ENCODE assay signal across 11 mouse cellular contexts in the genomic region with DNA sequence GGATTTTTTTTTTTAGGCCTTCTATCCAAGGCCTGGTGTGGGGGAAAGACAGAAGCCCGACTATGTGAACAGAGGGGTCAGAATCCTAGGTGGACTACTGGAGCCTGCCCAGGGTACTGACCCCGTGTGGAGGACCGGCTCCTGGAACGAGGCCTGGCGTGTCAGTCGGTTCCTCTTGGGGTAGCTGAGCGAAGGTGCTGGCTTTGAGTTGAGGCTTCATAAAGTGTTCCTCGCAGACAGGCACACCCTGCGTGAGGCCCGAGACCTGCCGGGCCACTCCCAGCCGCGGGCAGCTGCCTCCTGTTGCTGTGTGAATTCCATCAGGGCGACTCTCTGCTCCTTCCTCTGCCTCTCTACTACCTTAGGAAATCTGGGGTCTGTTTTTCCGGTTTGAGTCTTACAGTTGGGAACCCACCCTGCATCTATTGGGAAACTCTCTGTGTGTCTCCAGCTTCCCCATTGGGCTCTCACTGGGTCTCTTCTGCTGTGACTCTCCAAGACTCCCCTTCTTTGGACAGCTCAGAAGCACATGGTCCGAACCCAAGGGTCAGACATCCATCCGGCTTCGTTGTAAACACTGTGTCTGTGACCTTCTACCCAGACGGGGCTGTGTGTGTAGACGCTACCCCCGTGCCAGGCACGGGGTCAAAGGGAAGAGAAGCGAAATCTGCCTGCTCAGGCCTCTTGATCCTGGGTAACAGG. TPM values are rescaled to one million over a fixed set of nuclear protein-coding genes. Genes with fewer than 3 reads are reported as not detected.
DNase-seq lines count a peak whose midpoint lies in the region; TF ChIP-seq lines count a peak whose summit lies in the region.
"Had no signal": no experiment of that assay in that cellular context is flagged by ENCODE, and none has a peak within 500 bp of the region (broad histone marks: within the 10 kb centered on the region; RNA-seq: fewer than 3 reads in every experiment).

No protein-coding gene starts in this region.

- peak overlapping the region; percentile 67 for H3K27ac ChIP-seq in bone marrow macrophage, adult 2 months (ENCODE audit: insufficient read depth, low read depth, low read length)
- no peak overlapping the region for H3K27ac ChIP-seq in left cerebral cortex, adult 2 months
- H3K27ac ChIP-seq: gastrocnemius, adult 2 months had no signal

- H3K4me3 ChIP-seq in bone marrow macrophage, adult 2 months (ENCODE audit: insufficient read depth, low read length), result no peak overlapping the region
- H3K4me3 ChIP-seq in left cerebral cortex, adult 2 months, result no peak overlapping the region
- H3K4me3 ChIP-seq: gastrocnemius, adult 2 months had no signal

- no peak for TF ChIP-seq POLR2A in bone marrow macrophage, adult 2 months (IDR thresholded peaks at IDR 0.05; ENCODE audit: borderline replicate concordance, low read depth, low read length)

- TF ChIP-seq CTCF in bone marrow macrophage, adult 2 months (IDR thresholded peaks at IDR 0.05; ENCODE audit: low read depth, low read length), result no peak
- no peak for TF ChIP-seq CTCF in left cerebral cortex, adult 2 months (IDR thresholded peaks at IDR 0.05)

- H3K4me1 ChIP-seq in bone marrow macrophage, adult 2 months (ENCODE audit: control insufficient read depth, insufficient read depth, low read length), result peaks cover 59% of the 10 kb centered on the region

- DNase-seq in adrenal gland, postnatal 14 days, result peak; percentile 16
- DNase-seq in adrenal gland, adult 8-10 months, result no peak
- peak; percentile 35 for DNase-seq in kidney, postnatal 10 days
- peak; percentile 16 for DNase-seq in lung, postnatal 14 days
- no peak for DNase-seq in gastrocnemius, postnatal 36 days
- no peak for DNase-seq in right cerebral cortex, adult 18-20 months
- no peak for DNase-seq in left cerebral cortex, adult 2 months (ENCODE audit: extremely low spot score in 1 of 2, low spot score in 2 of 2)
- DNase-seq: cerebellum, postnatal 25 days; gastrocnemius, adult 2 months; retina, postnatal 1 day had no signal

- intact Hi-C loops in gastrocnemius, postnatal 36 days (cut with DNase I), result no loop called here
- intact Hi-C loops in left cerebral cortex, adult 2 months (cut with DNase I), result no loop called here

RNA-seq across cellular contexts. Expression of a gene that starts 26.5 kb away (rescaled TPM):
- 1.3 and 2.3 TPM in 2 replicates for total RNA-seq in adrenal gland, postnatal 14 days (2021)
- total RNA-seq in adrenal gland, adult 8-10 months (2022), result 1 to 10 TPM; 1.4 to 3.3 (median 2.3) TPM
- 4.8 and 5.1 TPM in 2 replicates for polyA plus RNA-seq in bone marrow macrophage, adult 2 months (2012; ENCODE audit: insufficient read depth, insufficient read length, missing spikeins)
- total RNA-seq in gastrocnemius, postnatal 36 days (2021), result 10 to 100 TPM; 32.5 to 36.5 TPM
- total RNA-seq in left cerebral cortex, adult 2 months (2021), result 1 to 10 TPM; 1.5 TPM

RNA-seq across cellular contexts. Expression of a gene that starts 51.8 kb away (rescaled TPM):
- 115 and 132 TPM in 2 replicates for total RNA-seq in adrenal gland, postnatal 14 days (2021)
- 100 to 1,000 TPM; 122 to 173 (median 155) TPM for total RNA-seq in adrenal gland, adult 8-10 months (2022)
- polyA plus RNA-seq in bone marrow macrophage, adult 2 months (2012; ENCODE audit: insufficient read depth, insufficient read length, missing spikeins), result 35.4 and 41.1 TPM in 2 replicates
- total RNA-seq in gastrocnemius, postnatal 36 days (2021), result 10 to 100 TPM; 51.9 to 54.1 TPM
- 10 to 100 TPM; 11.6 to 16.0 TPM for total RNA-seq in left cerebral cortex, adult 2 months (2021)

RNA-seq across cellular contexts. Expression of a gene that starts 58.5 kb away (rescaled TPM):
- total RNA-seq in adrenal gland, postnatal 14 days (2021), result 0.30 and 0.48 TPM in 2 replicates
- total RNA-seq in adrenal gland, adult 8-10 months (2022), result 1 to 10 TPM in 2 of 4 experiments, under 1 TPM in 2; 0.45 to 3.3 (median 1.3) TPM
- 0.43 TPM in 1 of 2 replicates, not detected in the other for polyA plus RNA-seq in bone marrow macrophage, adult 2 months (2012; ENCODE audit: insufficient read depth, insufficient read length, missing spikeins)
- under 1 TPM in 1 of 2 experiments, not detected in 1; 0.10 TPM for total RNA-seq in gastrocnemius, postnatal 36 days (2021)
- total RNA-seq in left cerebral cortex, adult 2 months (2021), result 1 to 10 TPM; 4.5 to 4.7 TPM
- total RNA-seq: gastrocnemius, adult 2 months had no signal

Comparison
In these comparisons a context has a peak if more than half of its experiments do, and no peak if none do; other contexts are left out.
1. DNase-seq: peak in adrenal gland, postnatal 14 days (single experiment), kidney, postnatal 10 days (single experiment) and lung, postnatal 14 days (single experiment); none in adrenal gland, adult 8-10 months (single experiment), gastrocnemius, postnatal 36 days (0 of 2), right cerebral cortex, adult 18-20 months (single experiment) and left cerebral cortex, adult 2 months (0 of 2).
2. RNA of a gene that starts 26.5 kb away (total RNA-seq): 32.5 to 36.5 TPM in gastrocnemius, postnatal 36 days; 1.4 to 3.3 TPM in adrenal gland, adult 8-10 months, 1.5 TPM in left cerebral cortex, adult 2 months and 1.3 to 2.3 TPM in adrenal gland, postnatal 14 days; every median in the first group is over 4 times any median in the second.